Mouse (Mus musculus) hindbrain, embryonic 11.5 days (tissue): ENCODE results near the gene Elf5. TPM values are rescaled to one million over a fixed set of nuclear protein-coding genes. Genes with fewer than 3 reads are reported as not detected.

Source experiments
- ATAC-seq: fragments of 200-750 bp; cut with Nextera tagmentation; 2 replicates; pipeline ENCODE4 v1.8.0; 2017; ENCODE audit warnings: mild to moderate bottlenecking, moderate TSS enrichment, moderate library complexity; ENCODE audit not compliant: low FRiP score
- DNase-seq: peaks from one replicate; pipeline ENCODE4 v3.0.0-alpha.2; 2015; ENCODE audit warnings: low spot score
- H3K27ac ChIP-seq: fragments of 300-500 bp; sonication (generic); 2 replicates; pipeline ENCODE4 v1.5.1; 2014; ENCODE audit warnings: mild to moderate bottlenecking, low read depth, low read length
- H3K27me3 ChIP-seq: fragments of 300-500 bp; sonication (generic); 2 replicates; pipeline ENCODE4 v1.6.1; 2014; ENCODE audit warnings: mild to moderate bottlenecking, low read length, moderate library complexity, mixed read lengths; ENCODE audit not compliant: control insufficient read depth, insufficient read depth
- H3K36me3 ChIP-seq: fragments of 300-500 bp; sonication (generic); 2 replicates; pipeline ENCODE4 v1.6.1; 2014; ENCODE audit warnings: mild to moderate bottlenecking, low read length, moderate library complexity, mixed read lengths; ENCODE audit not compliant: control insufficient read depth, insufficient read depth
- H3K4me1 ChIP-seq: fragments of 300-500 bp; sonication (generic); replicated peaks from 2 replicates; pipeline ENCODE4 v1.6.1; 2014; ENCODE audit warnings: low read length, mixed read lengths; ENCODE audit not compliant: control insufficient read depth, insufficient read depth
- H3K4me2 ChIP-seq: fragments of 300-500 bp; sonication (generic); replicated peaks from 2 replicates; pipeline ENCODE4 v1.6.1; 2014; ENCODE audit warnings: mild to moderate bottlenecking, low read depth, low read length
- H3K4me3 ChIP-seq: fragments of 300-500 bp; sonication (generic); 2 replicates; pipeline ENCODE4 v1.5.1; 2014; ENCODE audit warnings: low read depth, low read length
- H3K9ac ChIP-seq: fragments of 300-500 bp; sonication (generic); 2 replicates; pipeline ENCODE4 v1.6.1; 2014; ENCODE audit warnings: low read depth, low read length
- H3K9me3 ChIP-seq: fragments of 300-500 bp; sonication (generic); 2 replicates; pipeline ENCODE4 v1.6.1; 2016; ENCODE audit warnings: low read length; ENCODE audit not compliant: control insufficient read depth
- WGBS: fragments of 180-500 bp; shearing (Covaris S2); extraction: QIAGEN DNeasy Blood & Tissue Kit; methylation state at CpG from one replicate; pipeline ENCODE4 v1.1.7; 2014; 5-methylcytosine and 5-hydroxymethylcytosine counted together
- polyA plus RNA-seq: library from polyadenylated mRNA; unstranded; fragments of >200 nt; fragmentation: Nextera tagmentation; extraction: Ambion mirVana; gene quantifications from 2 replicates; pipeline ENCODE4 v1.2.1, GENCODE M21; 2014

Gene Elf5
- polyA plus RNA-seq, 1 experiment from 2014 or later: not detected

GRCm38 (mm10) chr2:103466984-103467588 is 55.6 kb downstream of the Elf5 start:
- 92% methylated on average over 10 of the region's 10 CpGs for WGBS
- Histone ChIP-seq H3K27ac (no peak overlapping the region), H3K36me3 (peaks cover 8% of the 10 kb centered on the region; the same call in 1 of the 2 replicates), H3K4me2 (no peak overlapping the region), H3K4me3 (no peak overlapping the region), H3K4me1 (no peaks in the 10 kb centered on the region), H3K27me3 (no peaks in the 10 kb centered on the region), H3K9ac (no peak overlapping the region), H3K9me3 (no peaks in the 10 kb centered on the region)
- ATAC-seq: no peak
- no peak for DNase-seq

GRCm38 (mm10) chr2:103473362-103473761 is 61.9 kb downstream of the Elf5 start:
- no peaks in the 10 kb centered on the region for H3K27me3 ChIP-seq
- no peak overlapping the region for H3K4me2 ChIP-seq
- H3K4me1 ChIP-seq: no peaks in the 10 kb centered on the region
- peaks cover 8% of the 10 kb centered on the region; the same call in 1 of the 2 replicates for H3K36me3 ChIP-seq
- H3K27ac ChIP-seq: no peak overlapping the region
- H3K9ac ChIP-seq: no peak overlapping the region
- ATAC-seq: no peak
- WGBS: 98% methylated on average over 3 of the region's 3 CpGs
- no peak for DNase-seq
- no peak overlapping the region for H3K4me3 ChIP-seq
- H3K9me3 ChIP-seq: no peaks in the 10 kb centered on the region

DNA sequence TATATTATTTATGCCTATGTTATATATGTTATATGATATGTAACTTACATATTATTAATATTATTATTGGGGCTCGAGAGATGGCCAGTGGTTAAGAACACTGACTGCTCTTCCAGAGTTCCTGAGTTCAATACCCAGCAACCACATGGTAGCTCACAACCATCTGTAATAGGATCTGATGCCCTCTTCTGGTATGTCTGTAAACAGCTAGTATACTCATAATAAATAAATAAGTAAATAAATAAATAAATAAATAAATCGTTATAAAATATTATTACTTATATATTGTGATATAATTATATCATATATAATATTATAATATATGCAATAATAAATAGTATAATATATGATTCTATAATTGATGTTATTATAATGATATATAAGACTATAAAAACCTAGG is 64.7 kb downstream of the Elf5 start:
- Histone ChIP-seq H3K27ac (no peak overlapping the region), H3K4me1 (no peaks in the 10 kb centered on the region), H3K4me3 (no peak overlapping the region), H3K36me3 (0 out of 2 replicates have a peak, but pooled peaks cover 3% of the 10 kb centered on the region), H3K4me2 (no peak overlapping the region), H3K9me3 (no peaks in the 10 kb centered on the region), H3K9ac (no peak overlapping the region), H3K27me3 (no peaks in the 10 kb centered on the region)
- WGBS: 87% methylated on average over 2 of the region's 2 CpGs
- no peak for DNase-seq
- ATAC-seq: no peak

DNA sequence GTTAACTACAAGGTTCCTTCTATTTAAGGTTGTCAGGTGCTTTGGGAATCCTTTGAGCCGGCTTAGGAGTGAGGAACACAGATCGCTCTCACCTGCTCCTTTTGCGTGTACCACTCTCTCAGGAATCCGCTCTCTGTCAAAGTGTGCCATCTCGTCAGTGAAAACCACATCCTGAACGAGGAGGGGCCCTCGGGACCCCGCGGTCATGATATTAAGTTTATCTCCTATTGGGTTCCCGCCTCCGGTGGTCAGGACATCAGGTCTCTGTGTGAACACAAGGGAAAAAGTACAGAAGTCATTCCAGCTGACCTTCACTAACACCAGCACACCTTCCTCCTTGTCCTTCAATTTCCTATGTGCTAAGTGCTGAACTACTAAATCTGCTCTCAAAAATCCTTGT is 65.2 kb downstream of the Elf5 start:
- 89% methylated on average over 11 of the region's 11 CpGs for WGBS
- no peaks in the 10 kb centered on the region for H3K36me3 ChIP-seq
- H3K4me3 ChIP-seq: no peak overlapping the region
- no peaks in the 10 kb centered on the region for H3K9me3 ChIP-seq
- no peaks in the 10 kb centered on the region for H3K27me3 ChIP-seq
- no peak for ATAC-seq
- no peaks in the 10 kb centered on the region for H3K4me1 ChIP-seq
- H3K4me2 ChIP-seq: no peak overlapping the region
- DNase-seq: no peak
- H3K9ac ChIP-seq: no peak overlapping the region
- H3K27ac ChIP-seq: no peak overlapping the region

GRCm38 (mm10) chr2:103477456-103477855 is 66.0 kb downstream of the Elf5 start:
- Histone ChIP-seq H3K36me3 (no peaks in the 10 kb centered on the region), H3K9ac (no peak overlapping the region), H3K27me3 (no peaks in the 10 kb centered on the region), H3K4me3 (no peak overlapping the region), H3K9me3 (no peaks in the 10 kb centered on the region), H3K27ac (no peak overlapping the region), H3K4me1 (no peaks in the 10 kb centered on the region), H3K4me2 (no peak overlapping the region)
- WGBS: 83% methylated on average over 4 of the region's 4 CpGs
- DNase-seq: no peak
- ATAC-seq: no peak

DNA sequence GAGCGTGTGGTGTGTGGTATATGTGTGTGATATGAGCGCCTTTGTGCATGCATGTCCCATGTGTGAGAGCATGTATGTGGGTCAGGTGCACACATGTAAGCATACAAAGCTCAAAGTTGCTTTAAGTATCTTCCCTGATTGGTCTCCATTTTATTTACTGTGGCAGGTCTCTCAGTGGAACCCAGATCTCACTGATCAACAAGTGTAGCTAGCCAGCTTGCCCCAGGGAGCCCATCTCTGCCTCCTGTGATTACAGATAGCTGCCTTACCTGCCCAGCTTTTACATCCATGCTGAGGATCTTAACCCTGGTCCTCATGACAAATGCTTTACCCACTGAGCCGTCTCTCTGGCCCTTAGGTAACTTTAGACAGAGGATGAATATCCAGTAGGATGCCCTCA is 66.8 kb downstream of the Elf5 start:
- Histone ChIP-seq H3K4me3 (no peak overlapping the region), H3K9me3 (no peaks in the 10 kb centered on the region), H3K36me3 (no peaks in the 10 kb centered on the region), H3K9ac (no peak overlapping the region), H3K4me2 (no peak overlapping the region), H3K27ac (no peak overlapping the region), H3K4me1 (no peaks in the 10 kb centered on the region), H3K27me3 (no peaks in the 10 kb centered on the region)
- WGBS: 95% methylated on average over 3 of the region's 3 CpGs
- ATAC-seq: no peak
- DNase-seq: no peak

- no peak for DNase-seq
- WGBS: 92% methylated on average over 8 of the region's 8 CpGs
- Histone ChIP-seq H3K4me2 (no peak overlapping the region), H3K27me3 (no peaks in the 10 kb centered on the region), H3K27ac (no peak overlapping the region), H3K36me3 (no peaks in the 10 kb centered on the region), H3K4me3 (no peak overlapping the region), H3K9ac (no peak overlapping the region), H3K4me1 (peaks cover 6% of the 10 kb centered on the region; the same call in 1 of the 2 replicates), H3K9me3 (no peaks in the 10 kb centered on the region)
- no peak for ATAC-seq
Measured at GRCm38 (mm10) chr2:103480240-103480639, 68.8 kb downstream of the Elf5 start.

DNA sequence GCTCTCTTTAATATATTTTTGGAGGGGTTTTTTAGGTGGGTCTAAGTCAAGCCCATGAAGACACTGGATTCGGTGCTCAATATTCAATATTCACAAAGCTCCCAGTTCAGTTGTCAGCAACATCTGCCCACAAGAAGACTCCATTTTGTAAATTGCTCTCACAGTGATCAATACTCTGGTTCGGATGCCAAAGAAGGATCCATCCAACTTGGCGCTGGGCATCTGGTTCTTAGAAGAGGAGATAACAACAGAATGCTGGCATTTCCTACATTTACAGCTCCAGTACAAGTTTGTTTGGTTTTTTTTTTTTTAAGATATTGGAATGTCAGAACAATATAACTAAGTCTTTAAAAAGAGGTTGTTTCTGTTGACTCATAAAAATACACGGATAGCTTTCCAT is 69.4 kb downstream of the Elf5 start:
- no peaks in the 10 kb centered on the region for H3K9me3 ChIP-seq
- no peak overlapping the region for H3K4me3 ChIP-seq
- DNase-seq (no peak), ATAC-seq (no peak)
- WGBS: 96% methylated on average over 4 of the region's 4 CpGs
- peaks cover 6% of the 10 kb centered on the region; the same call in 1 of the 2 replicates for H3K4me1 ChIP-seq
- H3K27me3 ChIP-seq: no peaks in the 10 kb centered on the region
- no peak overlapping the region for H3K4me2 ChIP-seq
- H3K27ac ChIP-seq: no peak overlapping the region
- no peak overlapping the region for H3K9ac ChIP-seq
- no peaks in the 10 kb centered on the region for H3K36me3 ChIP-seq
